ENCODE assay signal across 9 mouse cellular contexts in genomic region chr2:26342044-26342443, GRCm38 (mm10). TPM values are rescaled to one million over a fixed set of nuclear protein-coding genes. Genes with fewer than 3 reads are reported as not detected.
DNase-seq lines count a peak whose midpoint lies in the region; ATAC-seq and TF ChIP-seq lines count a peak whose summit lies in the region.
"Had no signal": no experiment of that assay in that cellular context is flagged by ENCODE, and none has a peak within 500 bp of the region (broad histone marks: within the 10 kb centered on the region; RNA-seq: fewer than 3 reads in every experiment).

No protein-coding gene starts in this region.

- 69% methylated on average over 10 of the region's 10 CpGs for WGBS in spleen, adult 2 months
- 84% methylated on average over 10 of the region's 10 CpGs for WGBS in midbrain, embryonic 16.5 days

- no peaks in the 10 kb centered on the region for H3K9me3 ChIP-seq in midbrain, embryonic 16.5 days (replicated peaks; ENCODE audit: control insufficient read depth, low read length, poor library complexity, severe bottlenecking)
- H3K9me3 ChIP-seq: limb, embryonic 12.5 days had no signal

- no peak overlapping the region for H3K4me2 ChIP-seq in midbrain, embryonic 16.5 days (ENCODE audit: low read length)
- H3K4me2 ChIP-seq: limb, embryonic 12.5 days had no signal

- DNase-seq in spleen, adult 2 months (ENCODE audit: low read depth in 1 of 2, low spot score in 2 of 2) = no peak
- no peak for DNase-seq in spleen, postnatal 36 days (ENCODE audit: low spot score in 2 of 2)
- DNase-seq in frontal cortex, postnatal 25 days (ENCODE audit: low spot score in 2 of 2) = peak; percentile 55 to 59
- DNase-seq in left cerebral cortex, adult 8-10 months (ENCODE audit: low spot score in 2 of 2) = peak; percentile 64 to 91
- DNase-seq in embryo, embryonic 9.5 days (ENCODE audit: extremely low spot score) = no peak
- no peak for DNase-seq in B cell, adult 2 months

- H3K9ac ChIP-seq in midbrain, embryonic 16.5 days (ENCODE audit: low read depth, low read length) = no peak overlapping the region
- H3K9ac ChIP-seq: limb, embryonic 12.5 days had no signal

- no peak for TF ChIP-seq POLR2A in spleen, adult 2 months (IDR thresholded peaks at IDR 0.05; ENCODE audit: low read depth, low read length)

- ATAC-seq in inflammation-experienced regulatory T-cells, adult 6 months = peak; percentile 50
- no peak for ATAC-seq in midbrain, embryonic 16.5 days

- H3K4me1 ChIP-seq in spleen, adult 2 months (ENCODE audit: control insufficient read depth, insufficient read depth, insufficient read length) = no peaks in the 10 kb centered on the region
- no peaks in the 10 kb centered on the region for H3K4me1 ChIP-seq in midbrain, embryonic 16.5 days (ENCODE audit: control insufficient read depth, insufficient read depth, low read length)

- TF ChIP-seq CTCF in spleen, adult 2 months (IDR thresholded peaks at IDR 0.05; ENCODE audit: extremely low read depth, insufficient read depth, insufficient read length, insufficient replicate concordance) = no peak

- no peaks in the 10 kb centered on the region for H3K27me3 ChIP-seq in spleen, adult 2 months (ENCODE audit: control insufficient read depth, insufficient read depth, low read length)
- H3K27me3 ChIP-seq in midbrain, embryonic 16.5 days (ENCODE audit: control insufficient read depth, insufficient read depth, low read depth, low read length) = no peaks in the 10 kb centered on the region
- H3K27me3 ChIP-seq: limb, embryonic 12.5 days had no signal

- H3K36me3 ChIP-seq in spleen, adult 2 months (ENCODE audit: control insufficient read depth, insufficient read depth, low read length) = peaks cover 3% of the 10 kb centered on the region; the same call in 1 of the 2 replicates
- H3K36me3 ChIP-seq in midbrain, embryonic 16.5 days (ENCODE audit: control insufficient read depth, insufficient read depth, low read length) = peaks cover 67% of the 10 kb centered on the region

- H3K4me3 ChIP-seq in spleen, adult 2 months (ENCODE audit: extremely low read depth, insufficient read depth, insufficient read length) = no peak overlapping the region
- H3K4me3 ChIP-seq in midbrain, embryonic 16.5 days (ENCODE audit: low read depth, low read length) = no peak overlapping the region
- H3K4me3 ChIP-seq: limb, embryonic 12.5 days had no signal

- H3K27ac ChIP-seq in spleen, adult 2 months (ENCODE audit: insufficient read depth, low read length) = peak overlapping the region; percentile 7; the same call in 1 of the 2 replicates
- H3K27ac ChIP-seq in midbrain, embryonic 16.5 days (ENCODE audit: low read length) = 0 out of 2 replicates have a peak overlapping the region, but pooled peaks have one; percentile 42

RNA-seq across cellular contexts. Expression of gene Dnlz, which starts 9.9 kb away (rescaled TPM):
- polyA plus RNA-seq in spleen, adult 2 months (2012; rRNA removed) = 13.4 and 20.0 TPM in 2 replicates
- 1 to 10 TPM; 7.6 to 8.7 (median 7.6) TPM for polyA plus RNA-seq in inflammation-experienced regulatory T-cells, adult 6 months (2017; shearing (Covaris generic))
- total RNA-seq in left cerebral cortex, adult 8-10 months (2022) = 10 to 100 TPM; 24.5 to 27.8 (median 26.1) TPM
- 24.7 and 27.2 TPM in 2 replicates for polyA plus RNA-seq in midbrain, embryonic 16.5 days (2015; fragmentation: Nextera tagmentation; extraction: Ambion mirVana)

RNA-seq across cellular contexts. Expression of gene Card9, which starts 18.7 kb away (rescaled TPM):
- polyA plus RNA-seq in spleen, adult 2 months (2012; rRNA removed) = 11.9 and 17.7 TPM in 2 replicates
- 1 to 10 TPM in 2 of 3 experiments, under 1 TPM in 1; 0.53 to 2.1 (median 1.1) TPM for polyA plus RNA-seq in inflammation-experienced regulatory T-cells, adult 6 months (2017; shearing (Covaris generic))
- total RNA-seq in left cerebral cortex, adult 8-10 months (2022) = 1 to 10 TPM; 1.6 to 3.9 (median 3.0) TPM
- 1.0 and 2.7 TPM in 2 replicates for polyA plus RNA-seq in midbrain, embryonic 16.5 days (2015; fragmentation: Nextera tagmentation; extraction: Ambion mirVana)

RNA-seq across cellular contexts. Expression of gene Gpsm1, which starts 26.7 kb away (rescaled TPM):
- 17.7 and 21.1 TPM in 2 replicates for polyA plus RNA-seq in spleen, adult 2 months (2012; rRNA removed)
- polyA plus RNA-seq in inflammation-experienced regulatory T-cells, adult 6 months (2017; shearing (Covaris generic)) = 1 to 10 TPM; 3.8 to 5.0 (median 5.0) TPM
- 10 to 100 TPM; 58.9 to 66.8 (median 60.5) TPM for total RNA-seq in left cerebral cortex, adult 8-10 months (2022)
- 182 and 188 TPM in 2 replicates for polyA plus RNA-seq in midbrain, embryonic 16.5 days (2015; fragmentation: Nextera tagmentation; extraction: Ambion mirVana)

RNA-seq across cellular contexts. Expression of gene Snapc4, which starts 38.4 kb away (rescaled TPM):
- 41.1 and 46.5 TPM in 2 replicates for polyA plus RNA-seq in spleen, adult 2 months (2012; rRNA removed)
- 10 to 100 TPM; 15.6 to 43.4 (median 39.6) TPM for polyA plus RNA-seq in inflammation-experienced regulatory T-cells, adult 6 months (2017; shearing (Covaris generic))
- 10 to 100 TPM; 52.6 to 88.3 (median 75.3) TPM for total RNA-seq in left cerebral cortex, adult 8-10 months (2022)
- polyA plus RNA-seq in midbrain, embryonic 16.5 days (2015; fragmentation: Nextera tagmentation; extraction: Ambion mirVana) = 34.8 and 37.9 TPM in 2 replicates

RNA-seq across cellular contexts. Expression of gene Entr1, which starts 47.1 kb away (rescaled TPM):
- polyA plus RNA-seq in spleen, adult 2 months (2012; rRNA removed) = 60.1 and 70.5 TPM in 2 replicates
- 10 to 100 TPM; 35.3 to 57.5 (median 44.3) TPM for polyA plus RNA-seq in inflammation-experienced regulatory T-cells, adult 6 months (2017; shearing (Covaris generic))
- 100 to 1,000 TPM; 130 to 136 (median 133) TPM for total RNA-seq in left cerebral cortex, adult 8-10 months (2022)
- polyA plus RNA-seq in midbrain, embryonic 16.5 days (2015; fragmentation: Nextera tagmentation; extraction: Ambion mirVana) = 175 and 182 TPM in 2 replicates

Comparison
In these comparisons a context has a peak if more than half of its experiments do, and no peak if none do; other contexts are left out.
1. DNase-seq: peak in frontal cortex, postnatal 25 days (2 of 2) and left cerebral cortex, adult 8-10 months (2 of 2); none in spleen, adult 2 months (0 of 2), spleen, postnatal 36 days (0 of 2), embryo, embryonic 9.5 days (single experiment) and B cell, adult 2 months (0 of 2).